Mouse (Mus musculus) testis, adult 2 months (tissue): Measurements from ENCODE around the gene Nppb.

Experiments
- CTCF ChIP-seq: fragments of 200-500 bp; IDR thresholded peaks from 2 replicates; pipeline ENCODE4 v1.5.1; 2012; ENCODE audit warnings: low read depth, mild to moderate bottlenecking, inconsistent platforms, low read length, moderate library complexity; ENCODE audit not compliant: control insufficient read depth, insufficient read depth, insufficient replicate concordance
- POLR2A ChIP-seq: fragments of 200-500 bp; IDR thresholded peaks from 2 replicates; pipeline ENCODE4 v1.6.1; 2012; ENCODE audit warnings: low read depth, mild to moderate bottlenecking, inconsistent platforms, low read length, moderate library complexity; ENCODE audit not compliant: control insufficient read depth

DNA sequence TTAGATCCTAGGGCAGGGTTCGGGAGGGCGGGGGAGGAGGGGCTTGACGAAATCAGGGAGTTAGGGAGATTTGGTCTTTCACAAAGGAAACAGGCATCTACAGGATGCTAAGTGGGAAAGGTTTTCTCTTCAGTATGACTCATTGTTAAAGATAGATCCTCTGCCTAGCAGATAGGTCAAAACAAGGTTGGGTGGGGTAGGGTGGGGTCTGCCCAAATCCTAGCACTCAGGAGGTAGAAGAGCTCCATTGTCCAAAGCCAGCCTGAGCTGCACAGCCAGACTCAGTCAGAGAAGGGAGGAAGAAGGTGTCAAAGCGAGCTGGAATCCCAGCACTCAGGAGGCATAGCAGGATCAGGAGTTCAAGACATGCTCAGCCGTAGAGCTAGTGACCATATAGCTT lies 48.1 kb upstream of the Nppb start:
- no peak for TF ChIP-seq CTCF
- TF ChIP-seq POLR2A = no peak
